Mouse (Mus musculus): ENCODE measurements around the gene Ap2s1.
A peak's percentile ranks its signal among the peaks of the same experiment; 100 is the strongest.

Gene Ap2s1

GRCm38 (mm10) chr7:16752016-16752415 is 13.8 kb downstream of the Ap2s1 start:
- DNase-seq (ENCODE audit: inconsistent ontology term): no peak

- no peak for DNase-seq (ENCODE audit: inconsistent ontology term)
These were observed 17.3 kb downstream of the Ap2s1 start for GRCm38 (mm10) chr7:16755362-16756017.

GRCm38 (mm10) chr7:16758872-16759574 is 20.8 kb downstream of the Ap2s1 start:
- DNase-seq (ENCODE audit: inconsistent ontology term): no peak

GRCm38 (mm10) chr7:16760292-16760691 is 22.1 kb downstream of the Ap2s1 start:
- no peak for DNase-seq (ENCODE audit: inconsistent ontology term)

- DNase-seq (ENCODE audit: inconsistent ontology term): peak; percentile 11
These were observed 22.8 kb downstream of the Ap2s1 start for GRCm38 (mm10) chr7:16761005-16761481.

- no peak for DNase-seq (ENCODE audit: inconsistent ontology term)
These were observed 23.4 kb downstream of the Ap2s1 start for GRCm38 (mm10) chr7:16761630-16762029.

- no peak for DNase-seq (ENCODE audit: inconsistent ontology term)
These were observed 25.4 kb downstream of the Ap2s1 start for GRCm38 (mm10) chr7:16763463-16764218.

- DNase-seq (ENCODE audit: inconsistent ontology term): peak; percentile 12
These were observed 28.2 kb downstream of the Ap2s1 start for GRCm38 (mm10) chr7:16766443-16766842.

GRCm38 (mm10) chr7:16775888-16776287 is 37.7 kb downstream of the Ap2s1 start:
- DNase-seq (ENCODE audit: inconsistent ontology term): no peak

- no peak for DNase-seq (ENCODE audit: inconsistent ontology term)
These were observed 41.9 kb downstream of the Ap2s1 start for GRCm38 (mm10) chr7:16780076-16780475.

GRCm38 (mm10) chr7:16780825-16781554 is 42.8 kb downstream of the Ap2s1 start, which contains the start of gene Slc1a5:
TSS of gene Slc1a5 (plus strand) at chr7:16781340.
- peak; percentile 88 for DNase-seq (ENCODE audit: inconsistent ontology term)

- no peak for DNase-seq (ENCODE audit: inconsistent ontology term)
These were observed 43.3 kb downstream of the Ap2s1 start for GRCm38 (mm10) chr7:16781555-16781815.

- peak; percentile 49 for DNase-seq (ENCODE audit: inconsistent ontology term)
These were observed 43.8 kb downstream of the Ap2s1 start for GRCm38 (mm10) chr7:16781816-16782554.

- no peak for DNase-seq (ENCODE audit: inconsistent ontology term)
These were observed 44.4 kb downstream of the Ap2s1 start for GRCm38 (mm10) chr7:16782555-16783125.

- no peak for DNase-seq (ENCODE audit: inconsistent ontology term)
These were observed 45.0 kb downstream of the Ap2s1 start for GRCm38 (mm10) chr7:16783224-16783688.

- peak; percentile 29 for DNase-seq (ENCODE audit: inconsistent ontology term)
These were observed 45.7 kb downstream of the Ap2s1 start for GRCm38 (mm10) chr7:16783758-16784415.

GRCm38 (mm10) chr7:16784498-16784976 is 46.3 kb downstream of the Ap2s1 start:
- no peak for DNase-seq (ENCODE audit: inconsistent ontology term)

- DNase-seq (ENCODE audit: inconsistent ontology term): no peak
These were observed 47.4 kb downstream of the Ap2s1 start for GRCm38 (mm10) chr7:16785541-16786083.

- DNase-seq (ENCODE audit: inconsistent ontology term): no peak
These were observed 54.1 kb downstream of the Ap2s1 start for GRCm38 (mm10) chr7:16792316-16792715.

Data from Muller cell, postnatal 12 days (primary cell).